Mouse (Mus musculus) liver, postnatal 0 days (tissue): ENCODE measurements at regions not wholly inside any gene's neighbourhood (a gene's known extent, or its start where the extent isn't known, plus 50 kb on each side); places are given as distances from the start of the nearest gene placed in this dataset.
"Not testable (repeated sequence)": the region's sequence is repeated elsewhere in the genome, so short reads cannot be mapped to it uniquely, and the experiment has no call there.

Experiments
- ATAC-seq: fragments of 200-750 bp; cut with Nextera tagmentation; 2 replicates; pipeline ENCODE4 v1.8.0; 2017; ENCODE audit warnings: mild to moderate bottlenecking, moderate library complexity
- DNase-seq: peaks from one replicate; pipeline ENCODE4 v3.0.0-alpha.2; 2016
- H3K27ac ChIP-seq: fragments of 300-500 bp; sonication (generic); 2 replicates; pipeline ENCODE4 v1.5.1; 2014; ENCODE audit warnings: antibody characterized with exemption, moderate library complexity, mild to moderate bottlenecking, low read depth
- H3K27me3 ChIP-seq: fragments of 300-500 bp; sonication (generic); 2 replicates; pipeline ENCODE4 v1.6.1; 2014; ENCODE audit warnings: low read length, control low read depth, mixed read lengths; ENCODE audit not compliant: insufficient read depth
- H3K36me3 ChIP-seq: fragments of 300-500 bp; sonication (generic); replicated peaks from 2 replicates; pipeline ENCODE4 v1.6.1; 2014; ENCODE audit warnings: mild to moderate bottlenecking, control low read depth, low read length, moderate library complexity, mixed read lengths; ENCODE audit not compliant: insufficient read depth
- H3K4me1 ChIP-seq: fragments of 300-500 bp; sonication (generic); 2 replicates; pipeline ENCODE4 v1.6.1; 2014; ENCODE audit warnings: antibody characterized with exemption, mild to moderate bottlenecking, control low read depth; ENCODE audit not compliant: insufficient read depth
- H3K4me2 ChIP-seq: fragments of 300-500 bp; sonication (generic); 2 replicates; pipeline ENCODE4 v1.6.1; 2014; ENCODE audit warnings: low read depth, mild to moderate bottlenecking, low read length, moderate library complexity, mixed read lengths
- H3K4me3 ChIP-seq: fragments of 300-500 bp; sonication (generic); 2 replicates; pipeline ENCODE4 v1.5.1; 2014; ENCODE audit warnings: low read depth, low read length
- H3K9ac ChIP-seq: fragments of 300-500 bp; sonication (generic); replicated peaks from 2 replicates; pipeline ENCODE4 v1.6.1; 2014; ENCODE audit warnings: mild to moderate bottlenecking, moderate library complexity
- H3K9me3 ChIP-seq: fragments of 300-500 bp; sonication (generic); 2 replicates; pipeline ENCODE4 v1.6.1; 2016; ENCODE audit warnings: mild to moderate bottlenecking, control low read depth, low read length, mixed read lengths
- CTCF ChIP-seq: sonication (generic); IDR thresholded peaks from 2 replicates; pipeline ENCODE4 v1.5.1; 2016; ENCODE audit warnings: antibody characterized with exemption, low read depth
- EP300 ChIP-seq: IDR thresholded peaks from 2 replicates; pipeline ENCODE4 v1.6.1; 2016; ENCODE audit warnings: antibody characterized with exemption, low read depth, mild to moderate bottlenecking
- WGBS: fragments of 180-500 bp; shearing (Covaris S2); extraction: QIAGEN DNeasy Blood & Tissue Kit; methylation state at CpG from one replicate; pipeline ENCODE4 v1.1.7; 2014; ENCODE audit not compliant: insufficient replicate concordance; 5-methylcytosine and 5-hydroxymethylcytosine counted together

DNA sequence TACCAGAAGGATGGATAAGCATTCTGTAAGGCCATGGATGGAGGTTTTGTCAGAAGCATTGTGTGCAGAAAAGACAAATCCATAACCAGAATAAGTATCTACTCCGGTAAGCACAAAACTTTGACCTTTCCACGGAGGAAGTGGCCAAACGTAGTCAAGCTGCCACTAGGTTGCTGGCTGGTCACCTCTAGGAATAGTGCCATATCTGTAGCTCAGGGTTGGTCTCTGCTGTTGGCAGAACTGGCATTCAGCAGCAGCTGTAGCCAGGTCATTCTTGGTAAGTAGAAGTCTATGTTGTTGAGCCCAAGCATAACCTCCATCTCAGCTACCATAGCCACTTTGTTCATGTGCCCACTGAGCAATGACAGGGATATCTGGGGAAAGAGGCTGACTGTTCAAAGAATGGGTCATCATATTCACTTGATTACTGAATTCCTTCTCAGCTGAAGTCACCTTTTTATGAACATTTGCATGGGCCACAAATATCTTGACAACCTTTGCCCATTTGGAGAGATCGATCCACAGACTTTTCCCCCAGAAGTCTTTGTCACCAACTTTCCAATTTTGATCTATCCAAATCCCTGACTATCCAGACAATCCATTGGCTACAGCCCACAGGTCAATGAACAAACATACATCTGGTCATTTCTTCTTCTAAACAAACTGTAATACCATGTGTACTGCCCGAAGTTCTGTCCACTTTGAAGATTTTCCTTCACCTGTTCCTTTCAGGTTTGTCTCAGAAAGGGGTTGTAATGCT, 114.2 kb downstream of the Ly6f start:
- ATAC-seq: no peak
- H3K9ac ChIP-seq: no peak overlapping the region
- H3K27me3 ChIP-seq: no peaks in the 10 kb centered on the region
- no peak overlapping the region for H3K4me3 ChIP-seq
- no peak for DNase-seq
- 76% methylated on average over 5 of the region's 5 CpGs for WGBS
- TF ChIP-seq CTCF (no peak), EP300 (no peak)
- no peaks in the 10 kb centered on the region for H3K4me1 ChIP-seq
- no peak overlapping the region for H3K4me2 ChIP-seq
- no peak overlapping the region for H3K27ac ChIP-seq
- H3K9me3 ChIP-seq: no peaks in the 10 kb centered on the region
- H3K36me3 ChIP-seq: no peaks in the 10 kb centered on the region

DNA sequence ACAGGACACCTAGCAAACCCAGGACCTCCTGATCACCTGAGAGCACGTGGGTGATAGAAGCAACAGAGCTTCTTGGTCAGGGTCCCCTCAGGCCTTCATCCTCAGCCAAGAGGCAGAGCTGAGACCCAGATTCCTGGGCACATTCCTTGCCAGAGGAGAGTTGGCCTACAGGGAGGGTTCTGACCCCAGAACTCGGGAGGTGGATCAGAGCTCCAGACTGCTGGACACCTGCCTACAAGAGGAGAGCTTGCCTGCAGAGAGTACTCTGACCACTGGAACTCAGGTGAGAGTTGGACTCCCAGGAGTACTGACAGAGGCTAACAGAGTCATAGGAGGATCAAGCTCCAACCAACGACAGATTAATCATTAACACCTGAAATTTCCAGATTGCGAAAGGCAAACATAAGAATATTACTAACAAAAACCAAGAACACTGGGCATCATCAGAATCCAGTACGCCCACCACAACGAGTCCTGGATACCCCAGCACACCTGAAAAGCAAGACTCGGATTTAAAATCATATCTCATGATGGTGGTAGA, 124.8 kb downstream of the Ly6f start:
- H3K4me2 ChIP-seq, H3K9me3 ChIP-seq, H3K36me3 ChIP-seq, H3K9ac ChIP-seq, H3K27me3 ChIP-seq, H3K4me3 ChIP-seq, H3K4me1 ChIP-seq, DNase-seq: not testable (repeated sequence)
- H3K27ac ChIP-seq: peak overlapping the region; percentile 67; the same call in 1 of the 2 replicates
- peak; percentile 56; the same call in 1 of the 2 replicates for ATAC-seq
- WGBS: 47% methylated on average over 7 of the region's 7 CpGs

DNA sequence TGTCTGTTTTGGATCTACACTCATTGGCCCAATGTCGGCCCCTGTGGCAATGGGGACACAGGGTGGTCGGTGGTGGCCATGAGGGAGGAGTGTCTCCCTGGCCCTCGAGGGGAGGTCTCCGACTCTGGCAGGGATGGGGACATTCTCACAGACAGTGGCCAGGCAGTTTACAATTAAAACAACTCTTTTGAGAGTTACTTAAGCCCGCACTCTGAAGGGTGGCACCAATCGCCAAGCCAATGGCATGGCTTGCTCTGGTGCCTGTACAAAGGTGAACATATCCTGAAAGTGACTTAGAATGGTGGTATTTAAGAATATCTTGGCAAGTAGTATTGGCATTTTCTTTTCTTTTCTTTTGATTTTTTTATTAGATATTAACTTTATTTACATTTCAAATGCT, 129.1 kb downstream of the Ly6f start:
- no peak overlapping the region for H3K27ac ChIP-seq
- DNase-seq (no peak), ATAC-seq (no peak)
- peaks cover 4% of the 10 kb centered on the region; the same call in 1 of the 2 replicates for H3K4me1 ChIP-seq
- 87% methylated on average over 6 of the region's 6 CpGs for WGBS
- no peaks in the 10 kb centered on the region for H3K36me3 ChIP-seq
- H3K4me3 ChIP-seq: no peak overlapping the region
- no peak overlapping the region for H3K4me2 ChIP-seq
- no peak overlapping the region for H3K9ac ChIP-seq
- H3K9me3 ChIP-seq: no peaks in the 10 kb centered on the region
- H3K27me3 ChIP-seq: no peaks in the 10 kb centered on the region
- no peak for TF ChIP-seq EP300
